Mouse (Mus musculus) ES-Bruce4 (cell line): Measurements from ENCODE around the gene Trmt1l.

Experiments
- CTCF ChIP-seq: IDR thresholded peaks from one replicate; pipeline ENCODE4 v1.8.1; 2011; ENCODE audit warnings: low read depth, low read length
- POLR2A ChIP-seq: IDR thresholded peaks from one replicate; pipeline ENCODE4 v1.8.1; 2011; ENCODE audit warnings: low read length; ENCODE audit not compliant: insufficient read depth

- TF ChIP-seq CTCF (no peak), POLR2A (no peak)
Observed at GRCm38 (mm10) chr1:151466571-151466970, 38.2 kb downstream of the Trmt1l start.
